Mouse (Mus musculus): ENCODE data around the gene Arhgef10l. TPM values are rescaled to one million over a fixed set of nuclear protein-coding genes. Genes with fewer than 3 reads are reported as not detected.

The Arhgef10l gene
- polyA plus RNA-seq, 1 experiment from 2014 or later: 18.2 TPM

DNA sequence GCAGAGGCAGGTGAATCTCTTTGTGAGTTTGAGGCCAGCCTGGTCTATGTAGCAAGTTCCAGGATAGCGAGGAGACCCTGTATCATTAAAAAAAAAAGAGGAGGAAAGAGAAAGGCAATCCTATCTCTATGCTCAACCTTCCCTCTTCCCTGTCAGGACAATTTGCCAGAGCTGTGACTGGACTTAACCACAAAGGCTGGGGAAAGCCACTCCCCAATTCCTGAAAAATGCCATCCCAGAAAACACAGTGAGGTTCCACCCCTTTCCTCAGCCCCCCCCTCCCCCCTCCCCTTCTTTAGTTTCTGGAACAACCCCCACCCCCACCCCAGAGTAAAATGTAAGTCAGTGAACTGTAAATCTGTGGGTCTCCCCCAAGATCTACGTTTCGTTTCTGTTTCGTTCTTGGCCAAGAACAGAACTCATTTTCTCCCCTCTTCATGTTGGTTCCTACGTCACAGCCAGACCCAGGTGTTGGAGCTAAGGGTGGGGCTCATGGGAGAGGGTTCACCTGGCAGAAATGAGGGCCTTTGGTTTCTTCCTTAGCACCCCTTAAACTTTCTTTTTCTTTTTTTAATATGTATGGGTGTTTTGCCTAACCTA is 23.1 kb upstream of the Arhgef10l start:
- Histone ChIP-seq H3K36me3 (replicated peaks) (no peaks in the 10 kb centered on the region), H3K4me1 (peaks cover 39% of the 10 kb centered on the region), H3K9me3 (no peaks in the 10 kb centered on the region), H3K4me3 (no peak overlapping the region), H3K27ac (replicated peaks) (no peak overlapping the region), H3K27me3 (replicated peaks; ENCODE audit: low read depth, poor library complexity, severe bottlenecking) (0 out of 2 replicates have a peak, but pooled peaks cover 12% of the 10 kb centered on the region)
- DNase-seq (ENCODE audit: low spot score): no peak
- WGBS: 89% methylated on average over 5 of the region's 5 CpGs

DNA sequence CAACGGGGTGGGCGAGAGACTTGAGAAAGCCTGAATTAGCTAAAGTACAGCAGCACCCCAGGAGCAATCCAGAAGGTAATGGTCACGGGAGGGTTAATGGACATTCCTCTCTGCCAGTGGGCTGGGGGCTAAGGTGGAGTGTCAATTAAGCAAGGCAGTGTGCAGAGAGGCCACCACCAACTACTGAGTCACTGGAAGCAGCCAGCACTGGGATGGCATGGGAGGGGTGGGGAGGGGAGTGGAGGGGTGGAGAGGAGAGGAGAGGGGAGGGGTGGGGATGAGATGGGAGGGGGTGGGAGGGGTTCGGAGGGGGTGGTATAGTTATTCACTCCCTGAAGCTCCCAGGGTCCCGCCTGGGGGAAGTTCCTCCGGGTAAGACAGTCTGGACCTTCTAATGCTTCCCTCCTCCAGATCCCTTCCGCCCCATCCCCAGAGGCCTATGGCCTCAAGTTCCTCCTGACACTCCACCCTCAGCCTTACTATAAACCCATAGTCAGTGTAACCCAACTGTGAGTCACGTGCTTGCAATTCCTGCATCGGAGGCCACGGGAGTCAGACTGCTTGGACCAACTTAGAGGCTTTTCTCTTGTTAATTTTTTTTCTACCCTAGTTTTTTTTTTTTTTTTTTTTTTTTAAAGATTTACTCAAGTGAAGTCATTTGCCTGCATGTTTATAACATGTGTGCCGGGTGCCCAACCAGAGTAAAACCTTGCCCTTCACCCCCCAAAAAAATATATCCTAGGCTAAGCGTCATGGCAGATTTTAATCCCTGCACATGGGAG is 22.4 kb upstream of the Arhgef10l start:
- Histone ChIP-seq H3K27ac (replicated peaks) (no peak overlapping the region), H3K27me3 (replicated peaks; ENCODE audit: low read depth, poor library complexity, severe bottlenecking) (0 out of 2 replicates have a peak, but pooled peaks cover 12% of the 10 kb centered on the region), H3K36me3 (replicated peaks) (no peaks in the 10 kb centered on the region), H3K4me1 (peaks cover 44% of the 10 kb centered on the region), H3K4me3 (no peak overlapping the region), H3K9me3 (no peaks in the 10 kb centered on the region)
- 62% methylated on average over 12 of the region's 12 CpGs for WGBS
- DNase-seq (ENCODE audit: low spot score): no peak

DNA sequence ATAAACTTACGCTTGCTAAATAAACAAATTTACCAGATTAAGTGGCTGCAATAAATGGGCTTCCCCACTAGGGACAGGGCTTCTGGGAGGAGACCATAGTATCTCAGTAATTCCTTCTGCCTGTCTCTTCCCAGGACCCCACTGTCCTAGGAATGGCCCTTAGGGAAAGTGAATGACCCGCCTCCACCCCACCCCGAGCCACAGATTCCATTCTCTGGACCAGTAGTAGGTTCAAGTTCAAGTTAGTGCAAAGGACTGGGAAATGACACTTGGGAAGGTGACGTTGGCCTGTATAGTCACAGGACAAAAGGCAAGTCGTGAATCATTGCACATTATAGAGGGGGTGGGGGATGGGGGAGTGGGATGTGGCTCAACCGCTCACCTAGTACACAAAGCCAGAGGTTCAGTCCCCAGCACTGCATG is 19.1 kb upstream of the Arhgef10l start:
- peaks cover 31% of the 10 kb centered on the region for H3K4me1 ChIP-seq
- H3K9me3 ChIP-seq: no peaks in the 10 kb centered on the region
- H3K27me3 ChIP-seq (replicated peaks; ENCODE audit: low read depth, poor library complexity, severe bottlenecking): 0 out of 2 replicates have a peak, but pooled peaks cover 3% of the 10 kb centered on the region
- no peak for DNase-seq (ENCODE audit: low spot score)
- H3K27ac ChIP-seq (replicated peaks): peak overlapping the region; percentile 70
- no peaks in the 10 kb centered on the region for H3K36me3 ChIP-seq (replicated peaks)
- H3K4me3 ChIP-seq: peak overlapping the region; percentile 43
- WGBS: 49% methylated on average over 6 of the region's 6 CpGs

DNA sequence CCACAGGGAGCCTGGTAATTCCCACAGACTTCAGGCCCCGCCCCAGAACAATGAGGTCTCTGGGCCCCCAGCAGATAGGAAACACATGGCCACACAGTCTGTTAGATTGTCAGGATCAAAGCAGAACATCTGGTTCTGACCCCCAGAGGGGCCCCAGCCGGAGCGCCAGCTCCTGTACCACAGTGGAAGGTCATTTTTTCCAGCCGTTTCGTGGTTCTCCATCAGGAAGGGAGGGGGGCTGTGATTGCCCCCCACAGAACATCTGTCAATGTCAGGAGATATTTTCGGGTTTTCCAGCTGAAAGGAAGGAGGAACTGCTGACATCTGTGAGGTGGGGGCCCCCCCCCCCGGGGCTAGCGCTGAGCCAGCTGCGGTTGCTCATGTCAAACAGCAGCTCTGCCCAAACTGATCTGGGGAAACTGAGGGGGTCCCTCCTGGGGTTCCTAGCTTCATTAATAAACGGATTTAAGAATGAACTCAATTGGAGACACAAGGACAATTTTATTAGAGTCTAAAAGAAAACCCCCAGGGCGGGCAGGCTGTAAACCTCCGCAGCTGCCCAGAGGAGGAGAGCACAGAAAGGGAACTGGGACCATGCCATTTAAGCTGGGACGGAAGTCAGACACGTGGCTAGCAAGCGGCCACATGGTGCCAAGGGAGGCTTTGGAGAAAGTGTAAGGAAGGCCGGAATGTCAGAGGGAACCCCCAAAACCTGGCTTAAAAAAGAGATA is 18.5 kb upstream of the Arhgef10l start:
- no peaks in the 10 kb centered on the region for H3K36me3 ChIP-seq (replicated peaks)
- no peaks in the 10 kb centered on the region for H3K9me3 ChIP-seq
- peak overlapping the region; percentile 70 for H3K27ac ChIP-seq (replicated peaks)
- H3K27me3 ChIP-seq (replicated peaks; ENCODE audit: low read depth, poor library complexity, severe bottlenecking): 0 out of 2 replicates have a peak, but pooled peaks cover 3% of the 10 kb centered on the region
- H3K4me3 ChIP-seq: peak overlapping the region; percentile 43
- WGBS: 17% methylated on average over 16 of the region's 16 CpGs
- H3K4me1 ChIP-seq: peaks cover 35% of the 10 kb centered on the region
- DNase-seq (ENCODE audit: low spot score): peak; percentile 85

DNA sequence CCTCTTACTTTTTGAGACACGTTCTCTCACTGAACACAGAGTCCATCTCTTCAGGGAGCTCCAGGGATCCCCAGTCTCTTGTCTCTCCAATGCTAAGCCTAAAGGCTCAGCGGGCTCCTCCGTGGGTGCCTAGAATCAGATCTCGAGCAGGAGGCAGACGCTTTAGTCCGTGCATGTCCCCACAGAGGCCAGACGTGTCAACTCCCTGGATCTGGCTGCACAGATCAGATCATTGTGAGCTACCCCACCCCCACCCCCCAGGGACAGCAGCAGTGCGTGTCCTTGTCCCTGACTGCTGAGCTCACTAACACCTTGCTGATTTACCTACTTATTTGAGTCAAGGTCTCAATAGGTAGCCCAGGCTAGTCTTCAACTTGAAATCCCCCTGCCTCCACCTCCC is 17.8 kb upstream of the Arhgef10l start:
- DNase-seq (ENCODE audit: low spot score): no peak
- H3K9me3 ChIP-seq: no peaks in the 10 kb centered on the region
- peaks cover 32% of the 10 kb centered on the region for H3K4me1 ChIP-seq
- H3K27ac ChIP-seq (replicated peaks): peak overlapping the region; percentile 70; the same call in 1 of the 2 replicates
- H3K27me3 ChIP-seq (replicated peaks; ENCODE audit: low read depth, poor library complexity, severe bottlenecking): 0 out of 2 replicates have a peak, but pooled peaks cover 3% of the 10 kb centered on the region
- H3K36me3 ChIP-seq (replicated peaks): no peaks in the 10 kb centered on the region
- WGBS: 41% methylated on average over 8 of the region's 8 CpGs
- H3K4me3 ChIP-seq: peak overlapping the region; percentile 43

DNA sequence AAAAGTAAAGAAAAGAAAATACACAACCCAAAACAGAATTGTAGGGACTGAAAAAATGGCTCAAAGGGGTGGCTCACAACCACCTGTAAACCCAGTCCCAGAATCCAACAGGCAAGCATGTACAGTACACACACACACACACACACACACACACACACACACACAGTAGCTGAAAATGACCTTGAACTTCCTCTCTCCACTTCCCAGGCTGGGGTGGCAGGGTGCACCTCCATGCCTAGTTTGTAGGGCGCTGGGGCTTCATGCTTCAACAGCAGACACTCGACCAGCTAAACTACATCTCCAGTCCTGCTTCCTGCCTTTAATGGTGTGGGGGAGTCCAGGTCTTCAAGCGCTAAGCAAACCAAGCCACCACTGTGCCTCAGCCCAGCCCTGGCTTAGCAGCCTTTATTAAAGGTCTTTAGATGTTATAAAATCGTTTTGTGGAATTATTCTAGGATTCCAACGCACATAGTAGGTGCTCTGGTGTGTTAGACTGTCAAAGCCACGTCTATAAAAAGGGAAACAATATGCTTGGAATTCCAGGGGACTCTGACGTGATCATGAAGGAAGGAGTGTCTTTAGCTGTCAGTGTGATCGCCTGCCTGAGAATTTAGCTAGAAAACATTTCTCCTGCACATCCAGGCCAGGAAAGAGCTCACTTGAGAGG is 15.1 kb upstream of the Arhgef10l start:
- 68% methylated on average over 8 of the region's 8 CpGs for WGBS
- DNase-seq (ENCODE audit: low spot score): no peak

DNA sequence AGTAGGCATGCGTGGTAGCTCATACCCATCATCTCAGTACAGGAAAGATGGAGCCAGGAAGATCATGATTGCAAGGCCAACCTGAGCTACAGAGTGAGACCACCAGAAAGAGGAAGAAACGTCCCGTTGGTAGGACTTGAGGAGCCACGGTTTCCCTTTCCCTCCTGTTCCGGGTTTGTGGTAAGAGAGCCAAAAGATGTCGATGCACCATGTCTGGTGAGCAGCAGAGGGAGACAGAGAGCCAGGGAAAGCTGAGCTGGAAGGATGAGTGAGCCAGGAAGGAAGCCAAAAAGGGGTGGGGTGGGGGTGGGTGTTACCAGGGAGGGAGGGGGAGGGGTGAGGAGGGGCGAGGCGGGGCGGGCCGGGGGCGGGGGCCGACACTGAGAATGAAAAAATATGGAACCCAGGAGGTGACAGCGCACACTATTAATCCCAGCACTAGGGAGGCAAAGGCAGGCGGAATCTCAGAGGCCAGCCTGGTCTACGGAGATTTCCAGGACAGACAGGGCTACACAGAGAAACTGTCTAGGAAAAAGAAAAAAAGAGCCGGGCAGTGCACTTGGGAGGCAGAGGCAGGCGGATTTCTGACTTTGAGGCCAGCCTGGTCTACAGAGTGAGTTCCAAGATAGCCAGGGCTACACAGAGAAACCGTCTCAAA is 14.0 kb upstream of the Arhgef10l start:
- DNase-seq (ENCODE audit: low spot score): peak; percentile 82
- WGBS: 24% methylated on average over 18 of the region's 18 CpGs
- H3K4me3 ChIP-seq: peak overlapping the region; percentile 13; the same call in 1 of the 2 replicates
- H3K27me3 ChIP-seq (replicated peaks; ENCODE audit: low read depth, poor library complexity, severe bottlenecking): no peaks in the 10 kb centered on the region
- H3K4me1 ChIP-seq: peaks cover 20% of the 10 kb centered on the region
- H3K27ac ChIP-seq (replicated peaks): no peak overlapping the region
- no peaks in the 10 kb centered on the region for H3K36me3 ChIP-seq (replicated peaks)
- H3K9me3 ChIP-seq: no peaks in the 10 kb centered on the region

More for the DNA sequence above, 15.1 kb upstream of the Arhgef10l start:
- Histone ChIP-seq H3K4me1 (peaks cover 26% of the 10 kb centered on the region), H3K9me3 (no peaks in the 10 kb centered on the region), H3K27me3 (replicated peaks; ENCODE audit: low read depth, poor library complexity, severe bottlenecking) (0 out of 2 replicates have a peak, but pooled peaks cover 3% of the 10 kb centered on the region), H3K4me3 (no peak overlapping the region), H3K36me3 (replicated peaks) (no peaks in the 10 kb centered on the region), H3K27ac (replicated peaks) (no peak overlapping the region)

DNA sequence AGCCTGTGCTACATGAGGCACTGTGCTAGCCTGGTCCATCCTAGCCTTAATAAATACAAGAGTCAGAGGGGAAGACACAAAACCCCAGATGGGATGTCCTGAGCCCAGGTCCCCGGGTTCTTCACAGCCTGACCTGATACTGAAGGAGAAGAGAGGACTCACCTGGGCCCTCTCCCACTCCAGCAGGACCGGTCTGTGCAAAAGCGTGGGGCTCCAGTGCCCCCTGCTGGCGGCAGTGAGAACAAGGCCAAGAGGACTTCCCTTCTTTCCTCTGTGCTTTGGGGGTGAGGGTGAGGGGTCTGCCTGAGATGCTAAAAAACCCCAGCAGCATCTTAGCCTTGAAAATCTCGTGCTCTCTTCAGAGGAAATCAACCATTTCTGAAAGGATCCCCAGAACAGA is 13.2 kb upstream of the Arhgef10l start:
- Histone ChIP-seq H3K4me1 (peaks cover 15% of the 10 kb centered on the region), H3K4me3 (no peak overlapping the region), H3K9me3 (no peaks in the 10 kb centered on the region), H3K27ac (replicated peaks) (no peak overlapping the region), H3K36me3 (replicated peaks) (no peaks in the 10 kb centered on the region), H3K27me3 (replicated peaks; ENCODE audit: low read depth, poor library complexity, severe bottlenecking) (no peaks in the 10 kb centered on the region)
- peak; percentile 79 for DNase-seq (ENCODE audit: low spot score)
- WGBS: 13% methylated on average over 5 of the region's 5 CpGs

DNA sequence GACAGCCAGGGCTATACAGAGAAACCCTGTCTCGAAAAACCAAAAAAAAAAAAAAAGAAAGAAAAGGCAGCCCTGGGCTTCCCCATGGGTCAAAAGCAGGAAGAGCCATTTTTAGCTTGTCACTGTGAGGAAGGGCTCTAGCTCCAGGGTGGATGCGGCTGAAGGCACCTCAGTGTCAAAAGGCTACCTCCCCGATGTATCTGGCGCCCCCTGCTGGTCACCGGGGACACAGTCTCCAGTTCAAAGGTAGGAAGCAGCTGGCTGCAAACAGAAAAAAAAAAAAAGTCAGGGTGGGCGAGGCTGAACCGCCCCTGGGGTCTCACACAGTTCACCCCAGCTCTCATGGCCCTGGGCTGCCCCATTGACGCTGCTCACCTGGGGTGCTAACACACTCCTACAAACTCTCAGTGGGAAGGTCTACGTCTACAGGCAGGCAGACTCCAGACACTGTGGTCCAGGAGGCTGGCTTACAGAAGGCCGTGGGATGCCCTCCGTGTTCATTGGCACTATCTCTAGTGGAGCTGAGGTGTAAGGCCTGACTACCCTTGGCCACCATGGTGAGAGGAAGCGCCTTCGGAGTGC is 8.6 kb upstream of the Arhgef10l start:
- Histone ChIP-seq H3K9me3 (no peaks in the 10 kb centered on the region), H3K4me3 (no peak overlapping the region), H3K36me3 (replicated peaks) (no peaks in the 10 kb centered on the region), H3K27me3 (replicated peaks; ENCODE audit: low read depth, poor library complexity, severe bottlenecking) (no peaks in the 10 kb centered on the region), H3K4me1 (peaks cover 12% of the 10 kb centered on the region), H3K27ac (replicated peaks) (0 out of 2 replicates have a peak overlapping the region, but pooled peaks have one; percentile 7)
- peak; percentile 90 for DNase-seq (ENCODE audit: low spot score)
- WGBS: 32% methylated on average over 13 of the region's 13 CpGs

DNA sequence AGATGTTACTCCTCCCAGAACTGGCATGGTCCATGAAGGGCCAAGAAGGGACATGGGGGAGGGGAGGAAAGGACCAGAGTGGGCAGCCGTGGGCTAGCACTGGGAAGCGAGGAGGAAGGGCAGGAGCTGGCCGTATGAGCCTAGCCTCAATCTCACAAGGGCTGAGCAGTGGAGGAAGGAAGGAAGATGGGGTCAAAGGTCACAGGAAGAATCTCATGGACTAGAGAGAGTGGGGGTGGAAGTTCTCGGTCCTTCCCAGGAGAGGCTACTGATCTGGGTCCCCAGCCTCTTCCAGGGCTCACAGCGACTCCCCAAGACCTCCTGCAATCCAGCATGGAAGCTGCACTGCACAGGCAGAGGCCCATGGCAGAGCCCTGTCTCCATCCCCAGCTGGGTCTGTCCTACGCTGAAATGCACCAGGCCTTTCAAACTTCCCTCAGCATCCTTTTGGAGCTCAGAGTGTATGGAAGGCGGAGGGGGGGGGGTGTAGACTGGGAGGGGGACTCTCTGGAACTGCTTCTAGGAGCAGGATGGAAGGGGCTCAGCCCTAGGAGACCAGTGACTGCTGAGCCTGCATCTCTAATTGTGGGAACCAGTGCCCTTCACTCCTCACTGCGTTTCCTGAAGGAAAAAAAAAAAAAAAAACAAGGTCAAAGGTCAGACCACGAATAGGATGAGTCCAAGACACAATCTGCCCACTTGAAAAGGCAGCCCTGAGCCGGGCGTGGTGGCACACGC is 7.9 kb upstream of the Arhgef10l start:
- no peaks in the 10 kb centered on the region for H3K27me3 ChIP-seq (replicated peaks; ENCODE audit: low read depth, poor library complexity, severe bottlenecking)
- H3K27ac ChIP-seq (replicated peaks): peak overlapping the region; percentile 67
- H3K4me1 ChIP-seq: peaks cover 12% of the 10 kb centered on the region

DNA sequence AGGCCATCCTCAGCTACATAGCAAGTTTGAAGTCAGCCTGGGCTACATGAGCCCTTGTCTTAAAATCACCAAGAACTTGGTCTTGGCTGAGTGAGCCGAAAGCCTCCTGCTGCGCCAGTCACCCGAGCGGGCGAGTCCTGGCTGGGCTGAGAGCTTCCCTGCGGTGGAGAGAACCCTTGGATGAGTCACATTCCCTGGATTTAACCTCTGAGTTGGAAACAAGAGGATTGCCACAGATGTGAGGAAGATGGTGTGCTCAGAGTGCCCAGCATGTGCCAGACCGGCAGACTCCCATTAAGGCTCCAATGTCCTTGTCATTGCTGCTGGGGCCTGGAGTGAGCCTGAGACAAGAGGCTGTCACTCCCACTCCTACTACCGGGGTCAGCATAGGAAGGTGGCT is 2.0 kb upstream of the Arhgef10l start:
- WGBS: 89% methylated on average over 8 of the region's 8 CpGs
- H3K4me1 ChIP-seq: peaks cover 23% of the 10 kb centered on the region
- no peak for DNase-seq (ENCODE audit: low spot score)
- no peaks in the 10 kb centered on the region for H3K9me3 ChIP-seq
- no peaks in the 10 kb centered on the region for H3K27me3 ChIP-seq (replicated peaks; ENCODE audit: low read depth, poor library complexity, severe bottlenecking)
- no peak overlapping the region for H3K27ac ChIP-seq (replicated peaks)
- H3K4me3 ChIP-seq: no peak overlapping the region
- H3K36me3 ChIP-seq (replicated peaks): no peaks in the 10 kb centered on the region

More for the DNA sequence above, 7.9 kb upstream of the Arhgef10l start:
- peak; percentile 23 for DNase-seq (ENCODE audit: low spot score)
- no peaks in the 10 kb centered on the region for H3K36me3 ChIP-seq (replicated peaks)
- 38% methylated on average over 12 of the region's 12 CpGs for WGBS
- H3K9me3 ChIP-seq: no peaks in the 10 kb centered on the region
- no peak overlapping the region for H3K4me3 ChIP-seq
